Mouse (Mus musculus): ENCODE results near the gene Snx14.
"Not testable (repeated sequence)": the region's sequence is repeated elsewhere in the genome, so short reads cannot be mapped to it uniquely, and the experiment has no call there.

Gene Snx14

DNA sequence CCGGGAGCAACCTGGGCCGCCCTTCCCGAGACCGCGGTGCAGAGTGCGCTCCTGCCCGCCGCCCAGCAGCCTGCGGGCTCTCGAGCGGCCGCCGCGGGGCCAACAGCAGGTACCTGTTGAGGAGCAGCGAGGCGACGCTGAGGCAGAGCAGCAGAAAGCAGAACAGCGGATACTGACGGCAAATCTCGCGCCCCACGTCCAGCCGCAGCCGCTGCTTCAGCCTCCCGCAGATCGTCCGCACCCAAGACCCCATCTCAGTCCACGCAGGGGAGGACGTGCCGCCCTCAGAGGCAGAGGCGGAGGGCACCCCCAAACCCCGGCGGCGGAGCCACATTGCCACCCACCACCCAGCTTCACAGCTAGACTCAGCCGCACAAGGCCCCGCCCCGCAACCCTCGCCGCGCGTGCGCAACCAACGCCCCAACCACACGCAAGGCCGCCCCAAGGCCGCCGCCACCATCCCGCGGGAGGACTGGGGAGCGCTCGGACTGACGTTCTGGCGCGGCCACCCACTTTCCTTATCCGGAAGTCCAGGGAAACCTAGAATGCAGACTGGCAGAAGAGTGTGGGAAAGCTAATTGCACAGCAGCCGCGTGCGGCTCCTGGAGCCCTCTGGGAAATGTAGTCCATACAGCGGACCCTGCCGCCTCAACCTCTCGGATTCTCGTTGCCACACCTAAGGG lies at the start of gene Snx14:
Gene Snx14, minus strand, starts transcription at position 404 of the 683 bp plus-strand sequence.
- peak; percentile 97 to 98 for DNase-seq

DNA sequence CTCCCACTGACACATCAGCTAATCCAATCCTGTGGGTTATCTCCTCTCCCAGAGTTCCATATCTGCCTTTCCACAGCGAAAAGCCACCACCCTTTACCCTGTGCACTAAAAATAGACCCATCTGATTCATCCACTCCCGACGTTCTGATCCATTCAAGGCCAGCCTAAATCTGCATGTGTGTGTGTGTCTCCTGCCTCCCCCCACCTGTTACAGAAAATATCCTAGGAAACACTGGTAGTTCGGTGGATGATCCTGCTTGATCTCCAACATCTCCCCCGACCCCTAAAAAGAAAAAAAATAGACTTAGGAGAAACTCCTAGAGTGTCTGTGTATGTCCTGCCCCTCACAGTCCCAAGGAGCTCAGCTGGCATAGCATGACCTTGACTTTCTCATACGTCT lies 45.8 kb upstream of the Snx14 start:
- no peak for DNase-seq

GRCm38 (mm10) chr9:88482829-88483396 lies 44.2 kb upstream of the Snx14 start:
- peak in 1 of 2 experiments; percentile 91 for DNase-seq

DNA sequence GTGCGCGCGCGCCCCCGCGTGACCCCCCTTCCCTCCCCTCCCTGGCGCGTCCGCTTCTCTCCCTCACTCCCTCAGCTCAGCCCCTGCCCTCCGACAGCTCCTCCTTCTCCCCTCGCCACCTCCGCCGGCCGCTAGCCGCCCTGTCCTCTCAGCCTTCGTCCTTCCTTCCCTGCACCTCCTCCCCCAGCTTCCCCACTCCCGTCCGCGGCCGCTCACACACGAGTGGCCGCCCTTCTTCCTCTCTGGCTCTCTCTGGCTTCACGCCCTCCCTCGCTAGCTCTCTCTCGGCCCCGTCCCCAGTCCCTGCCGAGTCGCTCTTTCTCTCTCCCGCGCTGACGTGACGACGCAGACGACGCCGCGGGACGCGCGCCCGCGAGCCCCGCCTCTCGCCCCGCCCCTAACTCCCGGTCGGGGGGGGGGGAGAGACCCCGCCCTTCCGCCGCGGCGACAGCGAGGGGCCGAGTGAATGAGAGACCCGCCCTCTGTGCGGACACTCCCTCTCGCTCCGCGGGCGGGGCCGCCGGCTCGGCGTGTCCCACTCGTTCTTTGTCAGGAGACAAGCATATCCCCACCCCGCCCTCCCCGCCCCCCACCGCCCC lies 43.6 kb upstream of the Snx14 start, which contains the start of gene Syncrip:
Gene Syncrip, minus strand, starts transcription at position 345 of the 599 bp plus-strand sequence.
- peak; percentile 96 to 98 for DNase-seq

DNA sequence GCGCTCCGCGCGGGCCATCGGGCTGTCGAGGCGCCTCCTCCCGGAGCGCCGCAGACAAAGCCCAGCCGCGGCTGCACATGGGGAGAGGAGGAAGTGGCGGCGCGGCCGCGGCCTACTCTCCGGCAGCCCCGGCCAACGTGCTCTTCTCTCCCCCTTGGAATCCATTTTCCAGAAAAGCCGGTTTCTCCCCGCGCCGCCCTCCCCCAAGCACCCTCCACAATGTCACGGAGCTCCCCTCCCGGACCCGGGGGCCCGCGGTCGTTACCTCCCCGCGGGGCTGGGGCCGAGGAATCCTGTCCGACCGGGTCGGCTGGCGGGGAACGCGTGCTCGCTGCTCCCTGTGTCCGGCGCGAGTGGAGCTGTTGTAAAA lies 43.0 kb upstream of the Snx14 start:
- peak; percentile 69 to 75 for DNase-seq

DNA sequence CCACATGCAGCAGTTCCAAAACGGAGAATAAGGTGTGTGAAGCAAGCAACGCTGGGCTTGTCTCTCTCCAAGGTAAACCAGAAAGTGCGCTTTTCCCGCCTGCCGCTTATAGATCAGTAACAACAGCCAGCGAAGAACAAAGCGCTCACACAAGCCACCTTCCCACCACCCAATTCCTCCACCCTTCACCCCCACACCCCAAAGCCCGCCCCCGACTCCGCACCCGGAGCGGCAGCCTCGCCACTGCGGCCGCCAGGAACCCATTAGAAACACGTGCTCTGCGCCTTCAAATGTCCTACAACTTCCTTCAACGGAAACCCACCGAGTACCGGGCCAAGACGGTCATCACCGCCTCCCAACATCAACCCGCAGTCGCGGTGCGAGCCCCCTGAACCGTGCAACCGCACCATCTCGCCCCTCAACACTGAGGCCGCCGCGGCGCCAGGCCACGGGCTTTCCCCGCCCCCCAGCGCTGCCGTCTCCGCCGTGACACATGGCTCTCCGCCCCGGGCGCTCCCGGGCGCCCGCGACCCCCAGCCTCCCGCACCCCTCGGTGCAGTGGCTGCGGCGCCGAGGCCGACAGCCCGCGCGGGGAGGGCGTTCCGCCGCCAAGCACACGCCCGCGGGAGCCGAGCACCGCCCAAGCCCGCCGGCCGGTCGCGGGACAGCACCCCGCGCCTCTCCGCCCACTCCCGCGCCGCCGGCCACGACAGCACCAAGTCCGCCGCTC lies 42.5 kb upstream of the Snx14 start:
- DNase-seq: peak in 1 of 2 experiments; percentile 53

DNA sequence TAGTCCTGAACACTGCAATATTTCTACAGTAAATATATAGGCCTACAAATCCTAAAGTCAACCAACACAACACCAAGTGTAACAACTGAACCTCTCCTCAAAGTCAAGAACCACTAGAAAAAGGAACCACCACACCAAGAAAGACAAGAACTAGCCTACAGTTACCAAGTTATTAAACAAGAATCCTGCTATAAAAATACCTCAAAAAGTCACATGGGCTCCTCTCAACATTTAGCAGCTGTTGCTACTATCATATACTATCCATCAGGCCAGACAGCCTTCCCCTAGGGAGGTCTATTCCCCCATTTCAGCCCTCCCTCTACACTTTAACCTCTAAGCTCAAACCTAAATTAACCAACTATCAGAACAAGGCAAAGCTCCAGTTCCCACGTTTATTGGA lies 41.4 kb upstream of the Snx14 start:
- no peak for DNase-seq

DNA sequence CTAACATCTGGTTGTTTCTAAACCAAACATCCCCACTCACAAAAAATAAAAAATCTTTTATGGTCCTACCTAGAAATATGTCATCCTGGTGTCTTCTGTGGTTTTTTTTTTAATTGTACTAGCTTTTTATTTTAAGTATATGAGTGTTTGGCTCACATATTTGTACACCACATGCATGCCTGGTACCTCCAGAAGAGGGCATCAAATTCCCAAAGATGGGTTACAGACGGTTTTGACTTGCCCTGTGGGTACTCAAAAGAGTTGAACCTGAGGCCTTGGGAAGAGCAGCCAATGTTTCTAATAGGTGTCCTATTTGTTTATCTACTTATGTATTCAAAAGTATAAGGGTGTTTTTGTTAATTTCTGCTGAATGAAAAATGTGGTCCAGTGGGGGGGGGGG lies 37.4 kb upstream of the Snx14 start:
- DNase-seq: peak in 1 of 2 experiments; percentile 17

- not testable (repeated sequence) for DNase-seq
These were observed 22.3 kb upstream of the Snx14 start for GRCm38 (mm10) chr9:88461017-88461416.

DNA sequence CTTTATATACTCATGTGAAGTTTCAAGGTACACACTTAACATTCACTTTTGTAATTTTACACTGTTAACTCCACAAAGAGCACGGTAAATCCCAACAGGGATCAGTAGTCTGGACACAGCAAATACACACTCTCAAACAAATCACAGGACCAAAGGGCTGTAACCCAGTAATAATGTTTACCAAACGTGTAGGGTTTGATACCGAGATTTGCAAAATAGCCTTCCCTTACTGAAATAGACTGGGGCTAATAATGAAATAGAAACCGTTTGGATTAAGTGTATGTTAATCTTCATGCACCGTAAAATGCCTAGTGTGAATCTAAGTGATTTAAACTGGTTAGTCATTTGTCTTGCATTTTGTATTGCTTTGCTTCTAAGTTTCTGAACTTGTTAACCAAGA lies 1.2 kb upstream of the Snx14 start:
- no peak for DNase-seq

- no peak for DNase-seq
These were observed 461 bp upstream of the Snx14 start for GRCm38 (mm10) chr9:88439238-88439600.

- no peak for DNase-seq
These were observed 562 bp downstream of the Snx14 start for GRCm38 (mm10) chr9:88438237-88438554.

GRCm38 (mm10) chr9:88437342-88438236 lies 1.2 kb downstream of the Snx14 start:
- DNase-seq: no peak

DNA sequence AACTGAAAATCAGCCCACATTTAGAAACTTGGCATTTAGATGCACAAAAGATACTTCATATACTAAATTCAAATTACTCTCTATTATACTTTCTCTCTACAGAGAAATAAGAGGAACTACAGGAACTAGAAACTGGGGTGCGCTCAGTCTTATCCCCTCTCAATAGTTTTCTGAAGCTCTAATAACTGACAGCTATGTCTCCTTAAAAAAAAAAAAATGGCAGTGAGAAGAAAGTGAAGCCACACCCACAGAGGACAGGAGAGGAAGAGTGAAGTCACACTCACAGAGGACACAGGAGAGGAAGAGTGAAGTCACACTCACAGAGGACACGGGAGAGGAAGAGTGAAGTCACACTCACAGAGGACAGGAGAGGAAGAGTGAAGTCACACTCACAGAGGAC lies 14.4 kb downstream of the Snx14 start:
- DNase-seq: no peak

- DNase-seq: no peak
These were observed 16.3 kb downstream of the Snx14 start for GRCm38 (mm10) chr9:88422428-88422827.

DNA sequence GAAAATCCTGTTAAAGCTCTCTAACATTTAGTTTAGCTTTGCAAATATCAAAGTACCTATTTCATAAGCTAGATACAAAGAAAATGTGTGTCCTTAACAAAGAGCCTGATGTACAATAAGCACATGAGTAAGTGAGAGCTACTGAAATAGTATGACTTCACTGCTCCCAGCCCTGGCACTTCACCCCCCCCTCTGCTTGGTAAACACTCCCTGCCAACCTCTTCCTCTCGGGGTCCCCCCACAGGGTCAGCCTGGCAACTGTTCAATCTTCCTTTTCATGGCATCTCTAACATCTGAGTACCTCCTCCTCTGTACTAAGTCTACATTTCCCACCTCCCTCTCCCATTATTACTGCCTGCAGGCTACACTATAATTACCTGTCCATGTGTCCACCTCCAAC lies 22.0 kb downstream of the Snx14 start:
- DNase-seq: no peak

DNA sequence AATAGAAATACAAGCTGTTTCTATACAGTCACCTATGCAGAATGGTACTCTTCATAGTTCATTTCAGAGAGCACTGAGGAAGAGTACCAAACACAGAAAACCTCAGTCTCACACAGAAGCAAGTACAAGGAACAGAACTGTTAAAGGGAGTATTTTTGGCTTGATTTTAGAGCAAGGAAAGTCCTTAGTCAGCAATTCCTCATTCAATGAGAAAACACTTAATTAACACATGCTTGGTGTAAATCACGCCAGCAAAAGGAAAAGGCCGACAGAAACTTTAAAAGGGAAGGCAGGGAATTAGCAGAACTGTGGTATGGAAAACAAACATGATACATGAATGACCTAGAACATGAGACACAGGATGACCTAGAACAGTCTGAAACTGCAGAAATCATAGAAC lies 28.8 kb downstream of the Snx14 start:
- DNase-seq: no peak

DNA sequence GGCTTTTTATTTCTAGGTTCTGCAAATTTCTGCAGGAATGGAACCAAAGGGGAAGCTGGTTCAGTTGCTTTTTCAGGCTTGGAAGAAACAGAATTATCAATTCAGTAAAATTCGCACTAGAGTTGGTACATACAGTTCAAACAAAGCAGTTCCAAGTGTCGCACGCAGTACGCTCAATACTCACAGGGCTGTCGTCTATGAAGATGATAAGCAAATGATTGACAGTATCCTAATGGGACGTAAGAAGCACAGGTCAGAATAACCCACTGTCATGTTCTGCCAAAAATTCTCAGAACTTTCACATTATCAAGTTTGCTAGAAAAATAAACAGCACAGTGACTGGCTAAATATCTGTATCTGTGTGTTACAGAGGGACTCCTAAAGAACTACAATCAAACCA lies 34.2 kb downstream of the Snx14 start:
- no peak for DNase-seq

- peak; percentile 63 for DNase-seq
These were observed 34.7 kb downstream of the Snx14 start for GRCm38 (mm10) chr9:88404088-88404487.

- DNase-seq: no peak
These were observed 40.3 kb downstream of the Snx14 start for GRCm38 (mm10) chr9:88398461-88398860.

DNA sequence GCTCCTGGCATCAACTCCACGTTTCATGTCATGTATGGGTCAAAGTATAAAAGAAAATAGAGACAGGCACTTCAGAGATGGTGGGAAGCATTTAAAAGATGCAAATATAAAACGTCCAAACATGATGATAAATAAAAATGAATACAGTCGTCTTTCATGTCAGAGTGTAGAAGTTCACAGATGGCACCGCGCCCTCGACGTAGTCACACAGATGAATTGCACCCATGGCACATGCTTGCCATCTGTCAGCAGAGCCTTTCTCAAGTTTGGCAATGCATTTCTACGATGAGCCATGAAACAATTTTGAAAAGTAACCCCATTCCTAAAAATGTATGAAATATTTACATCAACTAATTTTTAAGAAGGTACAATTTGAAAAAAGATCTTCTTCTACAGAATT lies 43.9 kb downstream of the Snx14 start:
- DNase-seq: no peak

DNA sequence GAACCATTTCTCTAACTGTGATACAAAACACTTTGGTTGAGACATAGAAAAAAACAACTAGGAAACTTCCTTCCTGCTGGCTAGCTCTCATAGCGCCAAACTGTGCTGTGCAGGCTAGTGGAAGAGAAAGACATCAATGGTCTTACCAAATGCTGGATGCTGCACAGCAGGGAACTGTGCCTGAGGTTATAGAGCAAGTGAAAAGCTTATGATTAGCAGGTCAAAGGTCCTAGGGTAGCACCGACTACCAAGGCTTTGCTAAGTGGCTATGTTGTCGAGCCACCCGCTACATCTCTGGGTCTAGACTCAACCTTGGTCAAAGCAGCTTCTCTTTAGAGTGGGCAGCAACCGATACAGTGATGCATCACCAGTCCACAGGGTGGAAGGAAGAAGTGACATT lies 49.9 kb downstream of the Snx14 start:
- no peak for DNase-seq

DNA sequence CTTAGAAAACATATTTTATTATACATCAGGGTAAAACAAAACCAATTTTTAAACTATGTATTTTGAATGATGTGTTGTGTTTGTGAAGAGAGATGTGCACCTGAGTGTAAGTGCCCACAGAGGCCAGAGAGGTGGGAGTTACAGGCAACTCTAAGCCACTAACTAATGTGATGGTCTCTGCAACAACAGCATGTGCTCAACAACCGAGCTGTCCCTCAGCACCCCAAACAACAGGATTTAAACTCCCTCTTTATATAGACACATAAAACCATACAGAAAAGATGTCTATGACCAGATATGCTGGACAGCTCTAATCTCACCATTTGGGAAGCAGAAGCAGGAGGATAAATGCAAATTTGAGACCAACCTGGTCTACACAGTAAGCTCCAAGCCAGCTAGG lies 58.2 kb downstream of the Snx14 start:
- no peak for DNase-seq
